ENCODE assay signal across 13 mouse cellular contexts in genomic region chr13:59891737-59892136, GRCm38 (mm10).
A peak's percentile ranks its signal among the peaks of the same experiment; 100 is the strongest.
DNase-seq lines count a peak whose midpoint lies in the region; ATAC-seq lines count a peak whose summit lies in the region.
"Had no signal": no experiment of that assay in that cellular context is flagged by ENCODE, and none has a peak within 500 bp of the region (broad histone marks: within the 10 kb centered on the region; RNA-seq: fewer than 3 reads in every experiment).

No protein-coding gene starts in this region.

- WGBS in heart, embryonic 13.5 days = 15% methylated on average over 8 of the region's 8 CpGs
- WGBS in intestine, embryonic 14.5 days = 51% methylated on average over 8 of the region's 8 CpGs
- WGBS in liver, embryonic 13.5 days (ENCODE audit: insufficient replicate concordance) = 19% methylated on average over 8 of the region's 8 CpGs
- WGBS in midbrain, embryonic 11.5 days = 45% methylated on average over 8 of the region's 8 CpGs

- intact Hi-C loops in heart, postnatal 25 days (cut with DNase I) = no loop called here

- no peak overlapping the region for H3K4me2 ChIP-seq in heart, embryonic 13.5 days
- H3K4me2 ChIP-seq in intestine, embryonic 14.5 days (ENCODE audit: low read length) = no peak overlapping the region
- peak overlapping the region; percentile 35 for H3K4me2 ChIP-seq in liver, embryonic 13.5 days
- H3K4me2 ChIP-seq in midbrain, embryonic 11.5 days = no peak overlapping the region
- H3K4me2 ChIP-seq: embryonic facial prominence, embryonic 12.5 days; lung, embryonic 14.5 days had no signal

- H3K9me3 ChIP-seq in heart, embryonic 13.5 days = 0 out of 2 replicates have a peak, but pooled peaks cover under 1% of the 10 kb centered on the region
- H3K9me3 ChIP-seq in intestine, embryonic 14.5 days (ENCODE audit: control insufficient read depth, low read length) = no peaks in the 10 kb centered on the region
- no peaks in the 10 kb centered on the region for H3K9me3 ChIP-seq in liver, embryonic 13.5 days (replicated peaks)
- peaks cover 1% of the 10 kb centered on the region; the same call in 1 of the 2 replicates for H3K9me3 ChIP-seq in midbrain, embryonic 11.5 days (ENCODE audit: control insufficient read depth, low read length)

- no peak overlapping the region for H3K9ac ChIP-seq in heart, embryonic 13.5 days
- no peak overlapping the region for H3K9ac ChIP-seq in intestine, embryonic 14.5 days (ENCODE audit: low read length)
- no peak overlapping the region for H3K9ac ChIP-seq in liver, embryonic 13.5 days
- no peak overlapping the region for H3K9ac ChIP-seq in midbrain, embryonic 11.5 days (ENCODE audit: low read length)
- H3K9ac ChIP-seq: embryonic facial prominence, embryonic 12.5 days; lung, embryonic 14.5 days had no signal

- no peak overlapping the region for H3K27ac ChIP-seq in heart, embryonic 13.5 days (replicated peaks)
- H3K27ac ChIP-seq in intestine, embryonic 14.5 days (ENCODE audit: low read depth) = no peak overlapping the region
- H3K27ac ChIP-seq in liver, embryonic 13.5 days = peak overlapping the region; percentile 72; the same call in 1 of the 2 replicates
- H3K27ac ChIP-seq in midbrain, embryonic 11.5 days (ENCODE audit: low read depth, low read length) = no peak overlapping the region
- H3K27ac ChIP-seq: embryonic facial prominence, embryonic 12.5 days had no signal

- ATAC-seq in heart, embryonic 13.5 days (ENCODE audit: extremely low read depth, insufficient number of reproducible peaks, low FRiP score, low TSS enrichment) = 0 out of 2 replicates have a peak, but pooled peaks have one; percentile 32
- ATAC-seq in intestine, embryonic 14.5 days (replicated peaks; ENCODE audit: low FRiP score, low TSS enrichment, low read depth) = peak; percentile 25; the same call in 1 of the 2 replicates
- ATAC-seq in liver, embryonic 13.5 days (ENCODE audit: low read depth) = peak; percentile 84
- ATAC-seq in cerebellum, adult (ENCODE audit: insufficient number of reproducible peaks, low FRiP score, low TSS enrichment) = no peak
- no peak for ATAC-seq in midbrain, embryonic 11.5 days (ENCODE audit: low FRiP score)
- ATAC-seq: CD4-positive, CD25-positive, alpha-beta regulatory T cell, adult 4 months; hindbrain, embryonic 16.5 days had no signal

- no peak for DNase-seq in heart, postnatal 25 days (ENCODE audit: low spot score)
- peak; percentile 49 for DNase-seq in c-Kit-positive CD71-positive TER-119-positive erythroid progenitor cells, embryonic 14.5 days (ENCODE audit: low spot score)
- DNase-seq in intestine, embryonic 14.5 days (ENCODE audit: low spot score) = no peak
- peak; percentile 35 for DNase-seq in liver, embryonic 13.5 days
- DNase-seq in midbrain, embryonic 11.5 days (ENCODE audit: low spot score, missing footprints) = no peak
- DNase-seq in kidney, adult 8-10 months = no peak
- DNase-seq: lung, embryonic 14.5 days; retina, postnatal 1 day had no signal

- H3K4me3 ChIP-seq in heart, embryonic 13.5 days = no peak overlapping the region
- H3K4me3 ChIP-seq in intestine, embryonic 14.5 days (ENCODE audit: low read depth, low read length) = no peak overlapping the region
- no peak overlapping the region for H3K4me3 ChIP-seq in liver, embryonic 13.5 days (replicated peaks)
- H3K4me3 ChIP-seq in midbrain, embryonic 11.5 days (ENCODE audit: low read depth, low read length) = no peak overlapping the region
- H3K4me3 ChIP-seq: embryonic facial prominence, embryonic 12.5 days had no signal

- H3K36me3 ChIP-seq in heart, embryonic 13.5 days = no peaks in the 10 kb centered on the region
- H3K36me3 ChIP-seq in intestine, embryonic 14.5 days (ENCODE audit: control insufficient read depth, insufficient read depth, low read length) = no peaks in the 10 kb centered on the region
- no peaks in the 10 kb centered on the region for H3K36me3 ChIP-seq in liver, embryonic 13.5 days
- H3K36me3 ChIP-seq in midbrain, embryonic 11.5 days (ENCODE audit: control insufficient read depth, insufficient read depth, low read length) = no peaks in the 10 kb centered on the region
- H3K36me3 ChIP-seq: embryonic facial prominence, embryonic 12.5 days had no signal

- no peaks in the 10 kb centered on the region for H3K27me3 ChIP-seq in heart, embryonic 13.5 days (replicated peaks)
- H3K27me3 ChIP-seq in intestine, embryonic 14.5 days (replicated peaks; ENCODE audit: control insufficient read depth, insufficient read depth, low read length) = no peaks in the 10 kb centered on the region
- no peaks in the 10 kb centered on the region for H3K27me3 ChIP-seq in liver, embryonic 13.5 days
- H3K27me3 ChIP-seq in midbrain, embryonic 11.5 days (ENCODE audit: control insufficient read depth, insufficient read depth, low read length) = no peaks in the 10 kb centered on the region
- H3K27me3 ChIP-seq: embryonic facial prominence, embryonic 12.5 days had no signal

- H3K4me1 ChIP-seq in heart, embryonic 13.5 days = peaks cover 41% of the 10 kb centered on the region
- no peaks in the 10 kb centered on the region for H3K4me1 ChIP-seq in intestine, embryonic 14.5 days (replicated peaks; ENCODE audit: control insufficient read depth, insufficient read depth, low read length)
- peaks cover 72% of the 10 kb centered on the region for H3K4me1 ChIP-seq in liver, embryonic 13.5 days (replicated peaks)
- peaks cover 3% of the 10 kb centered on the region; the same call in 1 of the 2 replicates for H3K4me1 ChIP-seq in midbrain, embryonic 11.5 days (ENCODE audit: control insufficient read depth, insufficient read depth, low read length)

Comparison
In these comparisons a context has a peak if more than half of its experiments do, and no peak if none do; other contexts are left out.
1. ATAC-seq: peak in heart, embryonic 13.5 days (single experiment), intestine, embryonic 14.5 days (single experiment) and liver, embryonic 13.5 days (single experiment); none in cerebellum, adult (single experiment) and midbrain, embryonic 11.5 days (single experiment).
2. DNase-seq: peak in c-Kit-positive CD71-positive TER-119-positive erythroid progenitor cells, embryonic 14.5 days (single experiment) and liver, embryonic 13.5 days (single experiment); none in heart, postnatal 25 days (single experiment), intestine, embryonic 14.5 days (single experiment), midbrain, embryonic 11.5 days (single experiment) and kidney, adult 8-10 months (0 of 2).